Mouse (Mus musculus) c-Kit-positive CD71-negative TER-119-negative erythroid progenitor cells, embryonic 14.5 days (primary cell): Measurements from ENCODE around the gene F12.

Experiments
- DNase-seq: peaks from one replicate; pipeline ENCODE4 v3.0.0-alpha.2; 2013; ENCODE audit warnings: low read depth

Gene F12

GRCm38 (mm10) chr13:55426613-55427012, at the start of gene F12:
F12 (minus strand) TSS chr13:55426793.
- no peak for DNase-seq

DNA sequence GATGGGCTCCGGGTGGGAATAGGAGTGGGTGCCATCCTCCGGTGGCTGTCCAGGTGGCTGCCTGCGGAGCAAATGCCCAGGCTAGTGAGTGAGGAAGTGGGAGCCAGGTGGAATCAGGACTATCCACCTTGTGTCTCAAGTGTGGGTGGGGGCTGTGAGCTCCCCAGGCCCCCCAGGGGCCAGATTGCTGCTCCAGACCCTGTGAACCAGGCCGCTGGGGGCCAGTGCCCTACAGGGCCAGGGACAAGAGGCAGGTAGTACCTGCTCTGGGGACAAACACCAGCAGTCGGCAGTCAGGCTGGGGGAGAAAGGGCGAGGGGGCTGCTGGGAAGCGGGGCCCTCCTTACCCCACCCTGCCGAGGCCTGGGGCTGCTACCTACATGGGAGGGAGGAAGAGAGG, 49.7 kb upstream of the F12 start:
- DNase-seq = no peak

DNA sequence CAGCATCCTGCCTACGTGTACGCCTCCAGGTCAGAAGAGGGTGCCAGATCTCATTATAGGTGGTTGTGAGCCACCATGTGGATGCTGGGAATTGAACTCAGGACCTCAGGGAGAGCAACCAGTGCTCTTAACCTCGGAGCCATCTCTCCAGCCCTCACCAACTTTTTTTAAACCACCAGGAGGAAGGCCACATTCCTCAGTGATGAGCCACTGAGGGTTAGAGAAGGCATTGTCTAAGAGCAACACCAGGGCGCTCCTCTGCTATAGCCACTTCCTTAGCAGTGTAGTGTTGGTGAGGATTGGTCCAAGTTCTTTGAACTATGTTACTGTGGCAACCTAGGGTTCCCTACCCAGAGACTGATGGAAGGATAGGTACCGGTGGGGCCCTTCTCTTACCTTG, 49.2 kb upstream of the F12 start:
- no peak for DNase-seq

DNA sequence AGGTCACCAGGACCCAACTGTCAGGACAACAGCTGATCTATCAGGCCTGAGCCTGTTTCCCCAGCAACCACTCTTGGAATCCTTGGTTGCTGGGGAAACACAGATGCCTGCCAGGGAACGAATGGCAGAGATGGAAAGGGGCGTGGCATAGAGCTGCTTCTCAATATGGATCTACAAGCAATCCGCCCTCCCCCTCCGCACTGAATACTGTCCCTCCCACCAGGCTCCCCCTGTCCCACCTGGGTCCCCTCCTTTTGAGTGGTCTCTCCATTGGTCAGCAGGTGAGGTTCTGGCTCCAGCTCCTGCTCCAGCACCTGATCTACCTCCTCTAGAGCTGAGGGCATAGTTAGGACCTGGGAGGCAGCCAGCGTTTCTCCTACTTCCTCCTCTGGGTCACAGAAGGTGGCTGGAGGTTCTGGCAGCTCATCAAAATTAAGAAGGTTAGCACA, 48.1 kb upstream of the F12 start:
- DNase-seq = no peak

DNA sequence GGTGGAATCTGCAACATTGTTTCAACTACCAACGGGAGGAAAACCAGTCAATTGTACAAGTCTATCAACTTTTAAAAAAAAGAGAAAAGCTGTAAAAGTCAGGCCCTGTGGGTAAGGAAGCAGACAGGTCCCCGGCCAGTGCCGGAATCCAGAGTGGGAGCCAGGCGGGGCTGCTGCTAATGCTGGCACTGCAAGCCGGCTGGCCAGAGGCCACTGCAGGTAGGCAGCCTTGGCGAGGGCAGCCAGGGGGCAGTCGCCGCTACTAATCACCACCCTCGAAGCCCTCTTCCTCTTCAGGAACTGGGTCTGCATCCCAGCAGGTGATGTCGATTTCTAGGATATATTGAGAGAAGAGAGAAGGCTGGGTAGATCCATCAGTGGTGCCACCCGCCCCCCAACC, 47.4 kb upstream of the F12 start:
- no peak for DNase-seq

DNA sequence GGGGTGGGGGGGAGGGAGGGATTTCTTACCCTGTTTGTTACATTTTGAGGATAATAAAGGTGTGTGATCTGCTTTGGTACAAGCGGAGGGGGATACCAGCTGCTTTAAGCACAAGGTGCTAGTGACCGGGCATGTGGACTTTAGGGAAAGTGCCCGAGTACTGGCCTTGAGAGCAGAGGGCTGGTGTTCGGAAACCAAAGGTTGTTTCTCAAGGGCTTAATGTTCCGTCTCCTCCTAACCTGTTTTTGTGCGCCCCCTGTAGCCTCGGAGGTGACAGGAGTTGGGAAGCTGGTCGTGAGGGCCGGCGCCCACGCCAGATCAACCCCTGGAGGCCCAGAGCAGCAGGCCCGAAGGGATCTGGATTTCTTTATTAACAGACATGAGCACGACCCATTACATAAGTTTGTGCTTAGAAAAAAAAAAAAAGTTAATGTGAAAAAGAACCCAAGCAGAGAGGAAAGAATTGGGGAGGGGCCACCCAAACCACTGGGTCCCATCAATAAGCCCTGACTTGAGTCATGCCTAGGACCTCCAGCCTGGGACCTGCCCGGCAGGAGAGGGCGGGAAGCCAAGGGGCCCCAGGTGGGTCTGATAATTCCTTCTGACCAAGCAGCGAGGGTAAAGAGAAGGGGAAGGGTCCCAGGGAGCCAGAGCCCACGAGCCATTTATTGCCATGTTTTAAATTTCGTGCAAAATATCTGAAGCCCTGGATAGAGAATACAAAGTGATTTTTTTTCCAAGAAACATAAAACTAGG, 46.7 kb upstream of the F12 start:
- no peak for DNase-seq

- no peak for DNase-seq
Measured at GRCm38 (mm10) chr13:55472132-55473022, 45.8 kb upstream of the F12 start.

GRCm38 (mm10) chr13:55471819-55472131, 45.2 kb upstream of the F12 start:
- DNase-seq = no peak

DNA sequence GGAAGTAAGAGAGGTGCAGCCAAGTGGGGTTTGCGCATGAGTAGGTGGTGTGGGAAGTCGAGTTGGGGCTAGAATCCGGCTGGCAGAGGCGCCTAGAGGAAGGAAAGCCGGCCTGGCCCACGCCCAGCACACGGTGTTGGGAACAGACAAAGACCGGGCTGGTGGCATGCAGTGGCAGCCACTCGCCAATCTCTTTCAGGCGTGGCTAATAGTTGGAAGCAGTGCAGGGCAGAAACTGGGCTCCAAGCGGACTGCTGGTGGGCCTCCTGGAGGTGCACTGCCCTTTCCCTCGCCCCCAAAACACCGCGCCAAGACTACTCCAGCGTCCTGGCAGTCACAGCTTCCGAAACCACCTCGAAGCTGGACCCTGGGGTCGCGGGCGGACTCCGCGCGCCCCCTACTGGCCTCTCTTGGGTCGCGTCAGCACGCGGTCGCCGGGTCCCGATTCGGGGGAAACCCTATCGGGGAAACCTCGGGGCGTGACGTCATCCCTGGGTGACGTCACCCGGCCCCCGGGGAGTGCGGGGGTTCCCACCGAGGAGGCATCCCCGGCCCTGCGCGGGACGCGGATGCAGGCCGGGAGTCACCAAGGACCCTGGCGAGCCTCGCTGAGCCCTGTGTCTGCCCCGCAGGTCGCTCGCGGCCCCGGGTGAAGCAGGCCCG, 44.7 kb upstream of the F12 start:
- peak; percentile 76 for DNase-seq

DNA sequence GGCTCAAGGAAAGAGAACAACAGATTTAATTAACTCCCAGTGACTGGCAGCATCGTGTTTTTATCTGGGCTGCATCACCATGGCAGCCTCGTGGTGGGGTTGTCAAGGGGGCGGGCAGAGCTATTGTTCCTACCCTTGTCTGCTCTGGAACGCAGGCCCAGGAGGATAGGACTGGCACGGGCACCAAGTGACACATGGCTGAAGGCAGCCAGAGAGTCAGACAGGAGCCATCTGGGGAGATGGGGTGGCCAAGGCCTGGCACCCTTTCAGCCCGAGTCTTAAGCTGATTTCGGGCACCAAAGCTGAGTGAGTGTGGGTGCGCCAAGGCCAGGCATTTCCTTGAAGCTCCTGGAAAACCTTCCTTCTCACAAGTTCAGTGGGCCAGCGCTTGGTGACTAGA, 43.8 kb upstream of the F12 start:
- DNase-seq = no peak

GRCm38 (mm10) chr13:55468851-55469560, 42.4 kb upstream of the F12 start:
- no peak for DNase-seq

DNA sequence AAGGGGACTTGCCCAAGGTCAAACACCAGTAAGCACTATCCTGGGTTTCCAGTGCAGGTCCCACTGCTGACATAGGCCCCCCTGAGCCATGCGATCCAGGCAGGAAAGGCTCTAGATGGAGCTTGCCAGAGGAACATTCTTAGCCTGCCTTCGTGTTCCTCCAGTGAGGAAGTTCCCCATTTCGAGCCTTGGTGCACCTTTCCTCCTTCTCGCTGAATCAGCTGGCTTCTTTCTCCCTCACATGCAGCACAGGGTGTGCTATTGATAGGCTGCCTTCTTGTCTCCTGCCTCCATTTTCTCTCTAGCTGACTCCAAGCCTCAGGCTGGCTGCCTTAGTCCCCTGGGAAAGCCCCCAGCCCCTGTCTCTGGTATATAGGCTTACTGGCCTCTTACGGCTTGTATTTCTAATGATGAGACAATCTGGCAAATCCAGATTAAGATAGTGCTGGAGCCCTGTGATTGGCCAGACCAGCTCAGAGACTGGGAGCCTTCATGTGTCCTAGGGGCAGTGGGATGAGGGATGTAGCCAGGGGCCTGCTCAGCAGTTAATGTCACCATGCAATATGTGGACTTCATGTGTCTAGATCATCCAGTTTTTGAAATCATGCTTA, 39.3 kb upstream of the F12 start:
- no peak for DNase-seq

GRCm38 (mm10) chr13:55465184-55465583, 38.6 kb upstream of the F12 start:
- DNase-seq = no peak

DNA sequence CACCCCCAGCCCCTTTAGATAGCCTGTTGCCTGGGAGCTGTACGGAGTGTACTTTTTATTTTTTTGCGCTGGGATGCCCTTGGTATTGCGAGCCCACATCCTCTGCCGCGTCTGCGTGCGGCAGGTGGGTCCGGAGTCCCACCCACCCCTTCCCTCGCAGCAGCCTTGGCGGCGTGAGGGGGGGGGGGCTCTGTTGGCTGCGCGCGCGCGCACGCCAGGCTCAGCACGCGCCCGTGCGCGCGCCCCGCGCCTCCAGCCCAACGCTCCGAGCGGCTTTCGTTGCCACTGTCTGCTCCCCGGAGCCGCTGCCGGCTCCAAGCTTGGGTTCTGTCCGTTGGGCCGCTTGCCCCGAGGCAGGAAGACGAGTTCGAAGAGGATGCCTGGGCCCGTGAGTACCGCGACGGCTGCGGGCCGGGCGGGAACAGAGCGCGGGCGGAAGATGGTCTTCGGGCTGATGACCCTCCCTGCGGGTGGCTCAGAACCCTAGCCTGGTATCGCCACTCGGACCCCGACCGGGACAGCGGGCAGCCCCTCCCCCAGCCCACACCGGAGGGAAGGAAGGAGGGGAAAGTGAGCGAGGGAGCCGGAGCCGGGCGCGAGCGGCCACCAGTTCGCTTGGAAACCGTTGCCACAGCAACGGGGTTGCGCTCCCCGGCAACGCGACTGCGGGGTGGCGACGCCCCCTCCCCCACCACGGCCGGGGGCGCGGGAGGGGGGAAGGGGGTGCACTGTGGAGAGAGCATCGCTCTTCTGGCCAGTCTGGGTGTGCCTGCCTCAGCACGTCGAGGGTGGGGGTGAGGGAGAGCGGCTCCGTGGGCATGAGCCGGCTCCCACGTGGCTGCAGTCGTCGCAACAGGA, 37.7 kb upstream of the F12 start, which contains the start of gene Prr7:
TSS of gene Prr7 (plus strand) at position 241 of the 858 bp plus-strand sequence.
- no peak for DNase-seq

DNA sequence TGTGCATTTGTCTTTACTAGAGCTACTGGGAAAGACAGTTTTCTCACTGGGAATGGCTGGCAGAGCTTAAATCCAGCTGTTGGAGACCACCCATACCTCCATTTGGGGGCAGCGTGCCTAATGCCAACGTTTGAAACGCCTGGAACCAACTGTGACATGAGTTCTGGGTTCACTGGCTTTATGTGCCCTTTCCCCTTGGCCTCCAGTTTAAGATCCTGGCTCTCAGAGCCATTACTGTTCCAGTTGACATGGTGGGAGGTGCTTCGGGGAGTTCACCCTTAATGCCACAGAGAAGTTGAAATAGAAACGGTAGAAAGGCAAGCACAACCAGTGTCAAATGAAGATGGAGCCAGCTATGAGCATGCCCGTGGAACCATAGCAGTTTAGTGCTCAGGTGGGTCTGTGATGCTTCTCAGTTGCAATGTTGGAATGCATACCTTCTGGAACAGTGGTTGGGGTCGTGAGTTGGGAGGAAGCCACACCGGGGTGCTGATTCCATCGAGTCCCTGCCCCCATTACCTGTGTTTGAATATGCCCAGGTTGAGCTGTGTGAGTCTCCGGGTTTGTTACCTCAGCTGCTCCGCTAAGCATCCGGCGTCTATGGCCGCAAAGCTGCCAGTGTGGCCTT, 36.9 kb upstream of the F12 start:
- DNase-seq = no peak

DNA sequence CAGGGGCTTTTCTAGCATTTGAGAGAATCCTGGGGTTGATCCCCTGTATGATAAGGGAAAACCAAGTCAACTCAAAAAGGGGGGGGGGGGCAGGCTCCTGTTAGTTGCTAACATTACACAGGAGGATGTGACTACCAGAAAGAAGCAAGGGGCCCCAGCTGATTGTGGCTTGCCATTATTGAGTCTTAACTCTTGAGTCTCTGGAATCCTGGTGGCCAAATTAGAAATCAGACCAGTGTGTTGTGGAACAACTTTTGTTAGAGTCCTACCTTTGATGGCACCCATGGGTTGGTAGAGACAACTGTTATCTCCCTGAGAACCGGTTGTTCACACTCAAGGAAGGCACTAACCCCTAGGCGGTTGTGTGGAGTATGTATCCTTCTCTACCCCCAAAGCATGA, 36.4 kb upstream of the F12 start:
- DNase-seq = no peak

- no peak for DNase-seq
Measured at GRCm38 (mm10) chr13:55451785-55452549, 25.4 kb upstream of the F12 start.

DNA sequence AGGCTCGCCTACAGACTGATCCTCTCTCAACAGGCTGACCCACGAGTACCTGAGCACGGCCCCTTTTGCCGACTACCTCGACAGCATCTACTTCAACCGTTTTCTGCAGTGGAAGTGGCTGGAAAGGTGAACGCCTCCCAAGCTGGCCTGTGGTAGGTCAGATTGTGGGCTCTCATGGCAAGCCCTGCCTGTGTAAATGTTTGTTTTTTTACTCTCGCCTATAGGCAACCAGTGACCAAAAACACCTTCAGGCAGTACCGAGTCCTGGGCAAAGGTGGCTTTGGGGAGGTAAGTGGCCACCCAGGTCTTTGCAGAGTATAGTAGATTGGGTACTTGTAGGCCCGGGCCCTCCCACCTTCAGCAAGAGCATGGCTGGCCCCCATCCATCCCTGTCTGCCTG, 24.7 kb upstream of the F12 start:
- DNase-seq = no peak

GRCm38 (mm10) chr13:55450511-55450980, 24.0 kb upstream of the F12 start:
- no peak for DNase-seq
